21 mouse cellular contexts compared by ENCODE assay signal in the genomic region with DNA sequence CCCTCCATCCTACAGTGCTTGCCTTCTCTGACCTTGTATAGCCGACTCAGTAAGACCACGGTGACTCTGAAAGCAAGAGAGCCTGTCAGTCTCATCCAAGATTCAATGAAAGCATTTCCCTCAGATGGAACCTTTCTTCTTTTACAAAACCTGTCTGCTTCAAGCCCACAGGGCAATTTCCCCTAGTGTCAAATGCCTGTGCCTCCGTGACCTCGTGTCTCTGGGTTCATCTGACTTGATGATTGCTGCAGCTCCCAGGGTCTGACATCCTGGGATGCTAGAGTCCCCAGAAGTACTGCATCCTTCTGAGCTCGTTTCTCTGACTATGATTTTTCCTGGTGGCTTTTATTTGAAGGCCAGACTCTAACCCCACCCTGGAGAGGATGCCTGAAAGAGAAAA.
DNase-seq lines count a peak whose midpoint lies in the region; ATAC-seq lines count a peak whose summit lies in the region.
"Had no signal": no experiment of that assay in that cellular context is flagged by ENCODE, and none has a peak within 500 bp of the region (broad histone marks: within the 10 kb centered on the region; RNA-seq: fewer than 3 reads in every experiment).

No protein-coding gene starts in this region.

- no peak for ATAC-seq in kidney, embryonic 14.5 days (ENCODE audit: low FRiP score, low TSS enrichment)
- ATAC-seq in hindbrain, embryonic 12.5 days (ENCODE audit: low FRiP score), result no peak
- ATAC-seq: CD4-positive, CD25-positive, alpha-beta regulatory T cell, adult 4 months; intestine, embryonic 16.5 days; liver, postnatal 0 days had no signal

- no peak overlapping the region for H3K4me2 ChIP-seq in kidney, embryonic 14.5 days (replicated peaks; ENCODE audit: low read depth, low read length)
- H3K4me2 ChIP-seq in hindbrain, embryonic 12.5 days (replicated peaks), result no peak overlapping the region
- H3K4me2 ChIP-seq: limb, embryonic 15.5 days; midbrain, embryonic 11.5 days; neural tube, embryonic 12.5 days had no signal

- peaks cover 14% of the 10 kb centered on the region for H3K4me1 ChIP-seq in kidney, embryonic 14.5 days (ENCODE audit: control insufficient read depth, insufficient read depth, low read length)
- peaks cover 11% of the 10 kb centered on the region for H3K4me1 ChIP-seq in hindbrain, embryonic 12.5 days

- no peaks in the 10 kb centered on the region for H3K36me3 ChIP-seq in kidney, embryonic 14.5 days (ENCODE audit: control insufficient read depth, insufficient read depth, low read length)
- H3K36me3 ChIP-seq in hindbrain, embryonic 12.5 days, result no peaks in the 10 kb centered on the region
- H3K36me3 ChIP-seq: limb, embryonic 15.5 days; neural tube, embryonic 12.5 days had no signal

- WGBS in kidney, embryonic 14.5 days, result 22% methylated on average over 5 of the region's 5 CpGs
- 23% methylated on average over 5 of the region's 5 CpGs for WGBS in hindbrain, embryonic 12.5 days

- H3K9me3 ChIP-seq in kidney, embryonic 14.5 days (ENCODE audit: control insufficient read depth, low read length), result 0 out of 2 replicates have a peak, but pooled peaks cover 3% of the 10 kb centered on the region
- peaks cover 8% of the 10 kb centered on the region; the same call in 1 of the 2 replicates for H3K9me3 ChIP-seq in hindbrain, embryonic 12.5 days (replicated peaks)
- H3K9me3 ChIP-seq: limb, embryonic 15.5 days; neural tube, embryonic 12.5 days had no signal

- no peak for DNase-seq in kidney, postnatal 36 days
- peak; percentile 57 for DNase-seq in embryo, embryonic 10 days (ENCODE audit: low spot score)
- peak; percentile 51 for DNase-seq in embryo, embryonic 10.5 days (ENCODE audit: low spot score)
- no peak for DNase-seq in left cerebral cortex, adult 8-10 months (ENCODE audit: low spot score in 2 of 2)
- no peak for DNase-seq in natural killer cell, adult 2 months (ENCODE audit: low spot score in 2 of 2)
- DNase-seq: adrenal gland, adult 8-10 months; cerebellum, adult 2 months; gastrocnemius, postnatal 14 days; liver, postnatal 0 days; lung, postnatal 36 days; right cerebral cortex, postnatal 4 days; thymus, adult 2 months had no signal

- H3K4me3 ChIP-seq in kidney, embryonic 14.5 days (ENCODE audit: low read length), result no peak overlapping the region
- no peak overlapping the region for H3K4me3 ChIP-seq in hindbrain, embryonic 12.5 days
- H3K4me3 ChIP-seq: layer of hippocampus, adult 2 months; left cerebral cortex, adult 2 months; limb, embryonic 15.5 days; neural tube, embryonic 12.5 days had no signal

- H3K9ac ChIP-seq in kidney, embryonic 14.5 days (ENCODE audit: low read depth, low read length), result no peak overlapping the region
- H3K9ac ChIP-seq in hindbrain, embryonic 12.5 days, result no peak overlapping the region
- H3K9ac ChIP-seq: limb, embryonic 15.5 days; liver, postnatal 0 days; neural tube, embryonic 12.5 days had no signal

- H3K27me3 ChIP-seq in kidney, embryonic 14.5 days (ENCODE audit: control insufficient read depth, insufficient read depth, low read length), result no peaks in the 10 kb centered on the region
- no peaks in the 10 kb centered on the region for H3K27me3 ChIP-seq in hindbrain, embryonic 12.5 days
- H3K27me3 ChIP-seq: neural tube, embryonic 12.5 days had no signal

- peak overlapping the region; percentile 51; the same call in 1 of the 2 replicates for H3K27ac ChIP-seq in kidney, embryonic 14.5 days (ENCODE audit: low read depth, low read length)
- peak overlapping the region; percentile 62 for H3K27ac ChIP-seq in hindbrain, embryonic 12.5 days
- H3K27ac ChIP-seq: layer of hippocampus, adult 2 months; left cerebral cortex, adult 2 months; limb, embryonic 15.5 days; neural tube, embryonic 12.5 days had no signal

Comparison
In these comparisons a context has a peak if more than half of its experiments do, and no peak if none do; other contexts are left out.
1. DNase-seq: peak in embryo, embryonic 10 days (single experiment) and embryo, embryonic 10.5 days (single experiment); none in kidney, postnatal 36 days (0 of 2), left cerebral cortex, adult 8-10 months (0 of 2) and natural killer cell, adult 2 months (0 of 2).